Mouse (Mus musculus) thymus, postnatal 36 days (tissue): ENCODE measurements at regions not wholly inside any gene's neighbourhood (a gene's known extent, or its start where the extent isn't known, plus 50 kb on each side); places are given as distances from the start of the nearest gene placed in this dataset.

Experiments
- DNase-seq, 2 experiments: peaks; one replicate each; pipeline ENCODE4 v3.0.0; 2022; ENCODE audit warnings: mixed read lengths in 2 of 2

GRCm38 (mm10) chr10:37589009-37589408 is 450.3 kb upstream of the Marcks start:
- no peak for DNase-seq

- no peak for DNase-seq
These were observed 432.5 kb upstream of the Marcks start for GRCm38 (mm10) chr10:37571171-37571570.

DNA sequence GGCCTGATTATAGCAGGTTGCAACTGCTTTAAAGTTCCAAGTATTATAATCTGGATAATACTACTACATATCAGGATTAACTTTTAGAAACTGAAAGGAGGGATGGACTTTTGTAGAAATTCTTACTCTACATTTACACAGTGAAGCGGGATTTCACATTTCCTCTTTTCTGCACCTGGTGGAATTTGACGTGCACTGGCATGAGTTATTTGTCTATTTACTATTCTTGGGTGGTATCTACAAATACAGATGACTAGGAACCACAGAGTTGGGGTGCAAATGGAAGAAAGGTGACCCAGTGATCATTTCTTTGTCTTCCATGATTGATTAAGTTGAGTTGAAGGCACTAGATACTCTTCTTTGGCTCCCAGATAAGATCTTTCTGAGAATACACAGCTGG is 423.0 kb upstream of the Marcks start:
- DNase-seq, result no peak

DNA sequence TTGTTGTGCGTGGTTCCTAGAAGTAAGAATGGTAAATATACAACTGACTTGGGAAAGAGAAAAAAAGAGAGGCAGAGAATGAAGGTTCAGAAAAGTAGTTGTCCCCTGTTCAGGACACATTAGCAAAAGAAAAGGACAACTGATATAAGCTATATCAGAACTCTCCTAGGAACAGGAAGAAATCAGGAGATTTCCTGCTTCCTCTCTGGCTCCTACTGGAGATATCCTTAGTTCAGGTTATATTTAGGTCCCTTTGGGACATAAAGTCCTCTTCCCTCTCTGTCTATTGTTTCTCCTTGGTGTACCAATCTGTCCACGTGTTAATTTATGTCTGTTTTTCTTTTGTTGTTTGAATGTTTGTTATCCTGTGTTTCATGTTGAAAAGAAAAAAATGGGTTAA is 410.7 kb upstream of the Marcks start:
- DNase-seq, result no peak

- no peak for DNase-seq
These were observed 402.0 kb upstream of the Marcks start for GRCm38 (mm10) chr10:37540703-37541102.

DNA sequence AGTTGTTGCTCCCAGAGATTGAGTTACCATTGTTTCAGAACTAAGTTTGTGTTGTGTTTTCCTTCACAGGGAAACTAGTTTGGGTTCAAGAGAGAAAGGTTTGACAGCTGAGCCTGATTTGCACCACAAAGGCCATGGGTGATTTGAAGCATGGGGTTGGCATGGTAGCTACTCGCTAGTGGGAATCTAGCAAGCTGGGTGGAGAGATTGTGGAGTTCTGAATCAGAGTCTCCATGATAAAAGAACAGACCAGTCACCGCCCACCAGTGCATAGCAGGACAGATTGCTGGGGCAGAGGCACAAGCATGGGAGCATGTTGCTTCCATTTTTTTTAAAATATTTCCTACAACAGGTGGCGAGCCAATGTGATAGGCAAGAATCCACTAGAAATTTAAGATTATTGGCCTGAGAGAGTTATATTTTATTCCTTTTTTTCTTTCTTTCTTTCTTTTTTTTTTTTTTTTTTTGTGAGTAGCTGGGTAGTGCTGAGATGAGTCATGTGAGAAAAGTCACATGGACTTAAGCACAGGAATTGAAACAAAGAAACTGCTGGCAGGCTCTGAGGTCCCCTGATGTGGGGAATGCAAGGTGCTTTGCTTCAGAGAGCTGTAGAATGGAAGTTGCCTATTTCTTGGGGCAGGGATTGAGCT is 367.4 kb upstream of the Marcks start:
- DNase-seq, result no peak

- no peak for DNase-seq
These were observed 365.7 kb upstream of the Marcks start for GRCm38 (mm10) chr10:37504468-37504867.

GRCm38 (mm10) chr10:37502505-37502904 is 363.8 kb upstream of the Marcks start:
- no peak for DNase-seq

GRCm38 (mm10) chr10:37501043-37501442 is 362.3 kb upstream of the Marcks start:
- DNase-seq, result no peak

- no peak for DNase-seq
These were observed 356.7 kb upstream of the Marcks start for GRCm38 (mm10) chr10:37495467-37495866.

DNA sequence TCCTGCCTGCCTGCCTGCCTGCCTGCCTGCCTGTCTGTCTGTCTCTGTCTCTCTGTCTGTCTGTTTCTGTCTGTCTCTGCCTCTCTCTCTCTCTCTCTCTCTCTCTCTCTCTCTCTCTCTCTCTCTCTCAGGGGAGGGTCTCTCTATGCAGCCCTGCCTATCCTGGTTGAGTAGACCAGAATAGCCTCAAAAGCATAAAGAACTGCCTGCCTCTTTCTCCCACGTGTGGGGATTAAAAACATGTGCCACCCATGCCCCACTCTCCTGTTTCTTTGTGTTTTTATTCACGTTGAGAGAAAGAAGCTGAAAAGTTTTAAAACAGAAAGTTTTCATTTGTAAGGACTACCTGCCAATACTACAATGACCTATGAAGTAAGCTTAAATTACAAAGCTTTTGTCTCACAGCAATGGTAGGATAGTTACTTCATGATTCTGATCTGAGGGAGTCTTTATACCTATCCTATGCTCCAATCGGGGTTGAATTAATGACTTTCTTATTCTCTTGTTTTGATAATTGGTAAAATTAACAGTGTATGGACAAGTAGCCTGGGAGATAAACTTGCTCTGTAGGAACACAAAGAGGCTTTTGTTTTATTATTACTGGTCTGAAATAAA is 355.9 kb upstream of the Marcks start:
- DNase-seq, result no peak

DNA sequence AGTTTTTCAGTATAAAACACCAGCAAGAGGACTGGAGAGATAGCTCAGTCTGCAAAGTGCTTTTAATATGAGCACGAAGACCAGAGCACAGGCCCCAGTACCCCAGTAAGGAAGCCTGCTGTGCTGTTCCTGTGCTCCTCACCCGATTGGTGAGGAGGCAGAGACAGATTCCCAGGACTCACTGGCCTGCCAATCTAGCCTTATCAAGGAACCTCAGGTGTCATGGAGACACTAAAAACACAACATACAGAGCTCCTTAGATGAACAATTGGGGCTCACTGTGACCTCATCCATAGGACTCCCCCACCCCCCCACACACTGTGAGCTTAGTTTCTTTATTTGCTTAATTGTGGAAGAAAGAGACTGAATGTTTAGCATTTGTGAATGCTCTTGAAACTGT is 355.4 kb upstream of the Marcks start:
- DNase-seq, result no peak

DNA sequence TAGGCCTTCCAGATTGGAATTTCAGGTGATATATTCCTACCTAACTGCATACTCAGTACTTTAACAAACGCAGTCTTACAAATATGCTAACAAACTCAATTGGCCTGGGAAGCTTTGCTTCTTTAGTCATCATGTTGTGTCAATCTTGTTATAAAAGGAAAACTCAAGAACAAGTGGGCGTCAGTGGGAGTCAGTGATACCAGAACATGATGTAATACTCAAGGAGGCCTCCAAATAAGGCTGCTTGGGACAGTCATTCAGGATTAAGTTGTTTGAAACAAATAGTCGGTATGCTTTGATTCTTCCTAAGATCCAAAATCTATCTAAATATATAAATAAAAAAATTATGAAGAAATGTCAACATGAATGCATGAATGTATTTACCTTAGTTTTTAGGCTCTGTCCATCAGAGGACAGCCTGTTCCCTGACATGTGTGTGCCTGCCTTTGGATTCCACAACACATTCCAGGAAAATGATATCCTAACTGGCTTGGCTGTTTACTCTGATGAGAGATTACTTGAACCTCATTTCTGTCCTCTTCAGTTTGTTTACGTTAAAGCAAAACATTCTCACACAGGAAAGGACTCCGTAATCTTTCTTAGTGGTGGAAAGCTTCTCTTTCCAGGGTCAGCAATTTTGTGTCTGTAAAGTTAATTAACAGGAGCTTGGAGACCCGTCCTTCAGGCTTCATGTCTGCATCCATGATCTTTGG is 345.7 kb upstream of the Marcks start:
- no peak for DNase-seq

DNA sequence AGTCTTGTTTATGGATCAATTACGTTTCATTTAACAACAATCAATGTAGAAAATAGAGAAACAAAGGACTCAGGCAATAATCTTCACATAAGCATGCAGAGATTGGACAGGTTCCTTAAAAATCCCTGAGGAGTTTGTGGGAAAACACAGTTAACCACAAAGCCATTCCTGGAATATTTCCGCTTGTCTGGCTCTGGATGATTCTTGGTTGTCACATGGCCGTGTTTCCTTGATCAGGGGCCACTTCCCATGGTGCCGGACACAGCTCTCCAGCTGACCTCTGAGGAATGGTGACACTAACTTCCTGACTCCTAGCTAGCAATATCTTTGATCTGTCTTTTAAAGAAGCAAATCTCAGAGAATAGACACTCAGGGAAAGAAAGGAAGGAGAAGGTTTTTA is 344.8 kb upstream of the Marcks start:
- DNase-seq, result no peak

- no peak for DNase-seq
These were observed 343.2 kb upstream of the Marcks start for GRCm38 (mm10) chr10:37481879-37482278.

DNA sequence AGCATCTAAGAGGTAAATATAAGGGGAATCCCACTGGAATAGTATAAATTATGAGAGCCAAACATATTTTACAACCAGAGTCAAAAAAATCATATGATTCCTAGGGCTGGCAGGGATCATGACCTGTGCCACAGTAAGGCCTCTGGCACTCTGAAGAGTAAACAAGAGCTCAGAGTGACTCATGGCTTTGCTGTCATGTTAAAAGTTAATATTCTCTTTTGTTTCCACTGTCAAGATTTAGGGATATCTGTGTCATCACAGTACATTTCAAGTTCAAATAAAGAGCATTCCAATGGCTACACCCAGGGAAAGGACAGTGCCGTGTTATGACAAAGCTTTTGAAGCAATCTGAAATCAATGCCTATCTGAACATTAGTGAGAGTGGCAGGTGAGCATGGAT is 341.6 kb upstream of the Marcks start:
- DNase-seq, result no peak

DNA sequence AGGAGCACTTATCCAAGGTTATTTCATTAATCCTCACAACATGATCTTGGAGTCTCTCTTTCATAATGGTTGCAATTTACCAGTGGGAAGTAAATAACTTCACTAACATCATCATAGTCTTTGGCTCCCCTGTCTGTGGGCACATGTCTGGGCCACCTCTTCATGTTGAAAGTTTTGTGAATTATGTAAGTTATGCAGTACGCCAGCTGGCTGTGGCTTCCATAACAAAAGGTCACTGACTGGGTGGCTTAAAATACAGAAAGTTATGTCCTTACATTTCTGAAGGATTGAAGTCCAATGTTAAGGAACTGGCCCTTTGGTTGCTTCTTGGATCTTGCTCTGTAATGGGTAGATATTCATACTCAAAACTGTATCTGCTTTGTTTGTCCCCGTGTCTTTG is 339.4 kb upstream of the Marcks start:
- no peak for DNase-seq

DNA sequence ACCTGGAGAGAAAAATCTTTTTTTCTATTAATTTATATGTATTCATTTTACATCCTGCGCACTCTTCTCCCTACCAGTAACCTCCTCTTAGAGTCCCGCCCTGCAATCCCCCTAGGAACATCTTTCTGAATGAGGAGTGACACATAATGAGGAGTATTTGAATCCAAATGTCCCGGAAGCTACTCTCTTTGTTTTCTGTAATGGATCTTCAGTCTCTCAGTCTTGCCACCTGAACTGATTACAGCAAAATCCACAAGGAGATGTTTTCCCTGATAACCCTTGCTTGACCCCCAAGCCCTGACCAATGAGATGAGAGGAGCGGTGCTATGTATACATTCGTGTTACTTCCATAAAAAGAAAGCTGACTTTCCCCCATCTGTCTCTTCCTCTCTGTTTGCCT is 334.4 kb upstream of the Marcks start:
- DNase-seq, result no peak

GRCm38 (mm10) chr10:37457384-37457783 is 318.7 kb upstream of the Marcks start:
- no peak for DNase-seq

DNA sequence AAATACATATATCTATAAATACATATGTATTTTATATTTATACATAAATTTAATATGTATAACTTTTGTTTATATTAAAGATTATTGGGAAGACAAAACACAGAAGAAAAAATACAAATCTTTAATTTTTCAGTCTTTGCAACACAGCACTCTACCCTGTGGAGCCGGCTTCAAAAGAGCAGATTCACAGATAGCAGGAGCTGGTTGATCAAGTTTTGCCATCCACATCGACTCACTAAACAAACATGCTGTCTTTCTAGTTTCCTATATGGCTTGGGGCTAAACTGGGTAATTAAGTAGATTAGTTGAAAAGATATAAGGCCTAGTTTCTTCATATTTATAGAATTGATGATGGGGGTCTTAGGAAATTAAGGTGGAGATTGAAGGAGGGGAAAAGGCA is 311.2 kb upstream of the Marcks start:
- DNase-seq, result no peak

DNA sequence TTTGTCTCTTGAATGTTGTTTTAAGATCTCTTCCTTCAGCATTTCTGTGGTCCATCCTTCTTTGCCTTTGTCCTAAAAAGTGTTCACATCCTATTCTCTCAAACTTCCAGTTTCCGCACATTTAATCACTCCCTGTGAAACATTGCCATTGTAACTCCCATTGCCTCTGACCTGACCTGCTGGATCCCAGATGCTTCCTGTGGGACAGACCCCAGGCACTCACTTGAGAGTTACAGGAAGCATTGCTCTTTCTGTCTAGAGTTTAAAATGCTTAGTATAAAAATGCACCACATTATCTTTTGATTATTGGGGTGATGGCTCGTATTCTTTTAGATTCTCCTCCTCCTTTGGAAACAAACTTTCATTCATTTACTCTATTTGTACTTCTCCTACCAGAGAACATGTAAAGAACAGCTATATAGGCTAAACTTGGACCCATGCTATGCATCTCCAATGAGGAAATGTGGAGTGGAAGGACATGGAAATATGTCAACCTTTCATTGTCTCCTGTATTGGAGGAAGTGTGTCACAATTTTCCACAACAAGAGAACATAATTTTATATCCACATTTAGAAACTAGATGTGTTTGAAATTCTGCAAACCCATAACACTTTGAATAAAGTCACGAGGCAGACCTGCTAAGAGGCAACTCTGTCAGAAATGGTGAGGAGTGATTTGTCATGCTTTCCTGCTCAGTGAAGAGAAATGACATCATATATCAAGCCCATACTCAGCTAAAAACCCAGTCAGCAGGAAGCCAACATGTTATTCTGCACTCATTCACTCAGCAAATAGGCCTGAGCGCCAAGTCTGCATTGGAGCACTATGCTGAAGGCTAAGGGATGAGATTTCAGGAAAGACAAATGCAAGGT is 308.8 kb upstream of the Marcks start:
- DNase-seq, result no peak

DNA sequence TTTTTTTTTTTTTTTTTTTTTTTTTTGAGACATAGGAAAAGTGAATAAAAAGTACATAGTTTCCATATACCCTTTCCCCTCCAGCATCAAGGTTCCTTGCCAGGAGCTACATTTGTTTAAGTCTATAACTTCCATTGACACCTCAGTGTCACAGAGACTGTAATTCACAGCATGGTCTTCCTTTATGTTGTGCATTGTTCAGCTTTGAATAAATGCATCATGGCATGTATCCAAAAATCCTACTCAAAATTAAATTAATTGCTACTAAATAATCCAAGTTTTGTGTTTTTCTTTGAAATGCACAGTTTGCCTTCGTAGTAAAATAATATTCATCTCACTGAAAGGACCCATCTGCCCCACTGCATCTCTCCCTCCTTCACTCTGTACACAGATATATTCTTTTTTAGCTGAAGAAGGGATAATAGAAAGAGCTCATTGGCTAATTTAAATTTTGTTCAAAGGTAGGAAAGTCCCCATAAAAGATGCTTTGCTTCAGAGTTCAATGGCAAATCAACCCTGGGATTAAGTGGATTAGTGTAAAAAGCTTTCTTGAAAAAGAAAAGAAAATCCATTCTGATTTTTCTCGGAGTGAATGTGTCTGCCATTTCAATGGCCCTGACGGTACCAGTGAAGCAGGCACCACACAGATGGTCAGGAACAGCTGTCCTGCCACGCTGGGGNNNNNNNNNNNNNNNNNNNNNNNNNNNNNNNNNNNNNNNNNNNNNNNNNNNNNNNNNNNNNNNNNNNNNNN is 301.3 kb upstream of the Marcks start:
- DNase-seq, result no peak

DNA sequence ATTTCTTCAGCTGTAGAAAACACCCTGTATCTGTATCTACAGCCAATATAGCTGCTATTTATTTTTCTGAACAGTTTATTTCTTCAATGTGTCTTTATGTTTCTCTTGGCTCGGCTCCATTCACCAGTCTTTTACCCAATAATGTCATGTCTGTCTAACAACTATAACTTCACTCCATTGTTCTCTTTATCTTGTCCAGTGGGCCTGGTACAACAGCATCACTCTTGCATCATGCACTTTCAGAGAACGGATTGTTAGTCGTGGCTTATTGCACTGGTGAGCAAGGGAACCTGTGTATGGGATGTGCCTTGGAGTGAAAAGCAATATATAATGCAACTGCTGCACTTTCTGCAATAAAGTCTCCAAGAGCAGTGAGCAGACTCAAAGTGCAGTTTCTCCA is 299.6 kb upstream of the Marcks start:
- DNase-seq, result no peak
